Mouse (Mus musculus) layer of hippocampus, postnatal 36 days (tissue): ENCODE results near the gene Ppp1ca. TPM values are rescaled to one million over a fixed set of nuclear protein-coding genes. Genes with fewer than 3 reads are reported as not detected.

Experiments
- DNase-seq, 2 experiments: peaks; one replicate each; pipeline ENCODE4 v3.0.0; 2022
- total RNA-seq, 2 experiments: library from RNA; stranded (reverse); gene quantifications; 2 replicates each; pipeline ENCODE4 v1.2.3; 2021

Ppp1ca gene
- total RNA-seq, 2 experiments from 2014 or later = 255 to 265 TPM

DNA sequence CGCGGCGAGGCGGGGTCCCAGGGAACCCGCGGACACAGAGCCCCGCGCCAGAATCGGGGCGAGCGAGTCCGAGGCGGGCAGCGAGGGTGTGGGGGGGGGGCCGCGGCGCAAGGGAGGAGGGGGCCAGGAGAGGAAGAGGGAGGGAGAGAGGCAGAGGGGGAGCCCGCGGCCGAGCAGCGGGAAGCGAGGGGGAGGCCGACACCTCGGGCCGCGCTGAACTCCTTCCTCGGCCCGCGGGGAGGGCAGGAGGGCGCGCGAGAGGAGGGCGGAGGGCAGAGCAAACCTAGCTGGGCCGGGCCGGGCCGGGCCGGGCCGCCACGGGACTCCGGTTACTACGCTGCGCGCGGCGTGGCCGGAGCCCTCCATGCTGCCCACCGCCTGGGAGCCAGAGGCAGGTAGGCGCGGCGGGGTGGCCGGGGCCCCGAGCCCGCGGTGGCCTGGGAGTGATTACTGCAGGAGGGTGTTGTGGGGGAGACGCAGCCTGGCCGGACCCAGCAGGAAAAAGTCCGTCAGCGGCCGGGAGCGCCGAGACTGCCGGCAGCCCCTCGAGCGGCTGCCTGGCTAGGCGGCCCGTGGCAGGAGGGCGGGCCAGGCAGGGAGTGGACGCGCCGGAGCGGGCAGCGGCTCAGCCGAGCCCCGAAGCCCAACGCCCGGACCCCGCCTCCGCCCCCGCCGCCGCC, 23.0 kb downstream of the Ppp1ca start:
- no peak for DNase-seq

DNA sequence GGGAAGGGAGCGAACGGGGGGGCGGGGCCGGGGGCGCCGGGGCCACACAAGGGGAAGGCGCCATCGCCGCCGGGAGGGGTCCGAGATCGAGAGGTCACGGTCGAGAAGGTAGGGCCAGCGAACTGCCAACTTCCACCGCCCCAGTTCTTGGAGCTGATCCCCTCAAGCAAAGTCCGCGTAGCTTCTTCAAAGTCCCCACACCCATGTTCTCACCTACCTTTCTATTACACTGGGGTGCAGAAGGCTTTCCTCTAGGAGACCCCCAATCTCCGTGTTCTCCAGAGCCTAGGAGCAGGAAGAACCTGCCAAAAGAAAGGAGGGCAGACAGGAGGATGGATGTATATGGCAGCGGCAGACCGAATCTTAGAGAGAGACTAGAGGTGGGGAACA, 23.6 kb downstream of the Ppp1ca start:
- no peak for DNase-seq

DNA sequence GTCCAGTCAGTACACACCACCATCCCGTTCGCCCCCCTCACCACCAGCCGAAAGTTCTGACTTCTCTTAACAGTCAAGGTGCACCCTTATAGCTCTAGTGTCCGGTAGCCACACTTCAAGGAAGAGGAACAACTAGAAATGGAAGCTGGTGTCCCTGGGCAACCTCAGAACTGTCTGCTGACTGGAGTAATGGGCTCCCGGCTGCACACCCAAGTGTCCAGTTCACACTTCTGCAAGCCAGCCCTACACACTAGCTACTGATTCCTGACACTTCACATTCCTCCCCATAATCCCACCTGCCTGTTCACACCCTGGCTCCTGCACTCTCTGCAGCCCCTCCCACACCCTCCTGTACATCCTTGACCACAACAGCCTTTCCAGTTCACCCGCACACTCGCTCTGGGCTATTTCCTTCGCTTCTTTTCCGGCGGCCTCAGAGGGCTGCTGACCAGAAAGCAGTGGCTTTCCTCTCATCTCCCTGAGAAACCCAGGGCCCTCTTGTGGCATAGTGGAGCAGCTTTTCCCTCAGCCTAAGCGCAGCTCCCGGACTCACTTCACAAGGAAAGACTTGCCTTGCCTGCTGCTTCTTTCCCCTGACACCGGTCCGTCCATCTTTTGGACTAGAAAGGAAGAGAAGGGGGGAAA, 24.3 kb downstream of the Ppp1ca start:
- DNase-seq = no peak

DNA sequence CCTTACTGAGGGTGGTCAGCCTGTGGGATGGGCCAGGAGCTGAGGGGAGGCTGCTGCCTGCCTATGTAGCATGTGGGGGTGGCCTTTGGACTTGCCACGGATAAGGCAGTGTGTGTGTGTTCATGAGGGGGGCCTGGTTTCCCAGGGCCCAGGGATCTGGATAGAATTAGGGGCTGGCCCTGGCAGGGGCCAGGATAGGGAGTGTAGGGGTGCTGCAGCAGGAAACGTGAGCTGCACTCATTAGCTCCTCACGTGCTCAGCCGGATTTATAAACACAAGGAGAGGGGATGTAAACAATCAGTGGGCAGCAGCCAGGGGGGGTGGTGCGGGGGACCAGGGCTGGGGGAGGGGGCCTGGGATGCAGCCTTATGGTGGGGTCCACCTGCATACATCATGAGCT, 25.3 kb downstream of the Ppp1ca start:
- DNase-seq = no peak

DNA sequence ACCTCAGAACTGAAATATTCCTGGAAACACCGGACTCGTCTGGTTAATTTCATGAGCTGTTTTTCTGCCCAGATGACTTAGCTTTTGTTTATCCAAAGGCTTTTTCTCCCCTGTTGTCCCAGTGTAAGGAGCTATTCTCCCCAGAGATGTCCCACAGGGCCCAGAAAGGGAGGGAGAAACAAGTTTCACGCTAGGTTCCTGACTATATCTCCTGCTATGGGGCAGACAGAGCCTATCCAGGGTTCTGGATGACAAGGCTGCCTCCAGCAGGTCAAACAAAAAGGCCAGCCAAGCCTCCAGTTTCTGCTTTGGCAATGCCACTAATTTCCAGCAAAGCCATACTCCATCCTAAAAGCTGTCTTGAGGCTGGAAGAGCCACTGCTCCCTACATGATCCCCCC, 26.0 kb downstream of the Ppp1ca start:
- DNase-seq = no peak

DNA sequence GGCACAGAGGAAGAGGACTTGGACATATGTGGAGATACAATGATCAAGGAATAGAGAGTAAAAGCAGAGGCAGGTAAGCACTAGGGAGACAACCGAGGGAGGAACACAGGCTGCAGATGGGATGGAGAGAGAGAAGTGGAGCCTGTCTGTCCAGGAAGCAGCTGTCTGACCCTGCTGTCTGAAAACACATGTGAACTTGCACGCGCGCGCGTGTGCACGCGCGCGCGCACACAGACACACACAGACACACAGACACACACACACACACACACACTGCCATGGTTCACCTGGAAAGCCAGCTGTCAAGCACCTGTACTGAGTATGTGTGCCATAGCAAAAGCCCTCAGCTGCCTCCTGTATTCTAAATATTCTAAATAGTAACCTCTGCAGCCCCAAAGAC, 26.4 kb downstream of the Ppp1ca start:
- DNase-seq = no peak

DNA sequence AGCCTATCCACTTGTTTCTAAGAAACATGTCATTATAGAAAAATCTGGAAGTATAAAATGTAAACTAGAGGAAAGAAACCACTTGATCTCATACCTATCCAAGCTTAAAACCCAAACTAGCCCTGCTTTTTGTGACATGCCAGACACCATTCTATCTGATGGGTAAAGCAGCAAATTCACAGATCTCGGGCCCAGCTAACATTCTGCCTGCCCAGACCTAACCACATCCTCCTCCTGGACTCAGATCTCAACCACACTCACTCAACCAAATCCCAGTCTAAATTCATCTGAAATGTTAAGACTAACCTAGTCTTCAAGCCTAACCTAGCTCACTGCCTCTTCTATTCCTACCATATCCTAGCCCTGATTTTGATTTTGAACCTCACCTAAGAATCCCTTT, 26.9 kb downstream of the Ppp1ca start:
- no peak for DNase-seq

DNA sequence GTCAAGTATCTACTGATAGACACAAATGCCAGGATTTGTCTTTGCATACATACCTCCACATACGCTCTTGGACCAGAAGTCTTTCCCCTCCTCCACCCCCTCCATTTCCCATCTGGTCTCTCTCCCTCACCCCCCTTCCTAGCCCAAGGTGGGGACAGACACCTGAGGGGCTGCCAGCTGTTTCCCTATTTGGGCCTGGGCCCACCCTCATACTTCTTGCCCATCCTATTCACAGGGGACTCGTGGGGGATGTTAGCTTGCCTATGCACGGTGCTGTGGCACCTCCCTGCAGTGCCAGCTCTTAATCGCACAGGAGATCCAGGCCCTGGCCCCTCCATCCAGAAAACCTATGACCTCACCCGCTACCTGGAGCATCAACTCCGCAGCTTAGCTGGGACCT, 28.1 kb downstream of the Ppp1ca start:
- DNase-seq = no peak

DNA sequence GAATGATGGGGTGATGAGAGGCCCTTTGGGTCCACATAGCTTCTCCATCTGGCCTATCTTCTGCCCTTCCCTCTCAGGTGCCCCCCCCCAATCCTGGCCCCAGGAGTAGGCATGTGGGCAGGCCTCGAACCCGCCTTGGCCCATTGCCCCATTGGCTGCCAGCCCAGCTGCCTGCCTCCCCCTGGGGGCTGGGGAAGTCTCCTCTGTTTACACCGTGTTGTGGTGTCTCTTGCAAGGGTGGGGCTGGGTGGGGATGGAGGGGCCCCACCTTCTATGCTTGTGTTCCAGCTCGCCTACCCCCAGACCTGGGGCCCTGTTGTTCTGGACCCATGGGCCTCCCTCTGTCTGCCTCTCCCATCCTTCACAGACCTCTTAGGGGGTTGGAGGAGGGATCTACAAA, 28.6 kb downstream of the Ppp1ca start:
- no peak for DNase-seq

DNA sequence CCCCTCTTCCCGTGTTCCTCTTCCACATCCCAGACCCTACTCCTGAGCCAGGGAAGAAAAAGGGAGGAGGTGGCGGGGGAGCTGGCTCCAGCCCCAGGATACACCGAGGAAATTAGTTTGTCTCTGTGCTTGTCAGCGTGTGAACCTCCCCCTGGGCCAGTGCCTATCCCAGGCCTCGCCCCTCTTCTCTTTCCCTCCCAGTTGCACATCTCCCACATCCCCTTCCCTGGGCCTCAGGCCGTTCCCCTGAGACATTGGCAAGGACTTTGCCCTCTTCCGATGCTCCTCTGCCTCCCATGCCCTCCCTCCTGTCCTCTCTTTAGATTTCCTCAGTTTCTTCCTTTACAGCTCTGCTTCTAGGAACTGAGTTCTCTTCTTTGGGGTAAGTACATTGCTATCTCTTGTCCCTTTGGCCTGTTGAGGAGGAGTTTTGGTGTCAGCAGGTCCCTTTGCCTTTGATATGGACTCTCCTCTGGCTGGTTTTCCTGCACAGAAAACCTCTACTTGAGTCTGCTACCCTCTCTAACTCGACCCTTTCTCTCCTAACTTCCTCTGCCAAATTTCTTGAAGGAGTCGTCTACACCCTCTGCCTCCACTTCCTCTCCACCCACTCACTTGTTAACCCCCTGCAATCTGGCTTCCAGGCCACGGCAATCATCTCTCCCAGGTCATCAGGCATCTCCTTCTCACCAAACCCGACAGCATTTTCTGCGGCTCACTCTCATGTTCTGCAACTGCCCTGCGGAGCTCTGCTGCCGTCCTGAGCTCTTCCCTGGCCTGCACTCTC, 29.3 kb downstream of the Ppp1ca start:
- no peak for DNase-seq

DNA sequence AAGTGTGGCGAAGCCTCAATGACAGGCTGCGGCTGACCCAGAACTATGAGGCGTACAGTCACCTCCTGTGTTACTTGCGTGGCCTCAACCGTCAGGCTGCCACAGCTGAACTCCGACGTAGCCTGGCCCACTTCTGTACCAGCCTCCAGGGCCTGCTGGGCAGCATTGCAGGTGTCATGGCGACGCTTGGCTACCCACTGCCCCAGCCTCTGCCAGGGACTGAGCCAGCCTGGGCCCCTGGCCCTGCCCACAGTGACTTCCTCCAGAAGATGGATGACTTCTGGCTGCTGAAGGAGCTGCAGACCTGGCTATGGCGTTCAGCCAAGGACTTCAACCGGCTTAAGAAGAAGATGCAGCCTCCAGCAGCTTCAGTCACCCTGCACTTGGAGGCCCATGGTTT, 30.3 kb downstream of the Ppp1ca start:
- no peak for DNase-seq

DNA sequence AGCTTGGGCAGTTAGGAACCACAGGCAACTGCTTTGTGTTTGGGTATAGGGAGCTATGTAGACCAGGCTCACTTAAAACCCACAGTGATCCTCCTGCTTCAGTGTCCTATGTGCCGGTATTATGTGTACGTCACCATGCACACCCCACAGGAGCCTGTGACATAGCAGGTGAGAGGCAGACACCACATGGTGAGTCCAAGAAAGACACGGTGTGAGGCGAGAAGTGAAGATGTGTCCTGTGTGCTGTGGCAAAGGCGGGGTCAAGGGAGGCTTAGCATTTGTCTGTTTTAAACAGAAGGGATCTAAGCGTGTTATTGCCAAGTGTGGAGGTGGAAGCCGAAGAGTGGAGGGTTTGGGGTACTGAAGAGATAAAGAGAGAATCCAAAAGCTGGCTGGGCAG, 34.9 kb downstream of the Ppp1ca start:
- DNase-seq = no peak

DNA sequence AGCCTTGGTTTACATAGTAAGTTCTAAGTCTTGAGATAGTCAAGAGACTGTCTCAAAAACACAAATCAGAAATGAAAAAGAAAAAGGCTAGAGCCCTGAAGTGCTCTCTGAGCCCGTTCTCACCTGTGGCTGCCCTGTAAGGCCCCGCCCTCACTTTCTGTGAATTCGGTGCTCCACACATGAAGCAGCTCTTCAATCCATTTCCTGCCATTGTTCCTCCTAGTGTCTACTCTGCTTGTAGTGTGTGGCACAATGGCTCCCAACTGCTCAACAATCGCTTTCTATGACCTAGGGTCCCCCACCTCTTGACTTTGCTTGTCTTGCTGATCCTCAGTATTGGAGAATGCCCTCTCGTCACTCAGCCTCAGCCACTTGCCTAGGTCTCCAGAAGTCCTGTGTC, 35.6 kb downstream of the Ppp1ca start:
- no peak for DNase-seq

DNA sequence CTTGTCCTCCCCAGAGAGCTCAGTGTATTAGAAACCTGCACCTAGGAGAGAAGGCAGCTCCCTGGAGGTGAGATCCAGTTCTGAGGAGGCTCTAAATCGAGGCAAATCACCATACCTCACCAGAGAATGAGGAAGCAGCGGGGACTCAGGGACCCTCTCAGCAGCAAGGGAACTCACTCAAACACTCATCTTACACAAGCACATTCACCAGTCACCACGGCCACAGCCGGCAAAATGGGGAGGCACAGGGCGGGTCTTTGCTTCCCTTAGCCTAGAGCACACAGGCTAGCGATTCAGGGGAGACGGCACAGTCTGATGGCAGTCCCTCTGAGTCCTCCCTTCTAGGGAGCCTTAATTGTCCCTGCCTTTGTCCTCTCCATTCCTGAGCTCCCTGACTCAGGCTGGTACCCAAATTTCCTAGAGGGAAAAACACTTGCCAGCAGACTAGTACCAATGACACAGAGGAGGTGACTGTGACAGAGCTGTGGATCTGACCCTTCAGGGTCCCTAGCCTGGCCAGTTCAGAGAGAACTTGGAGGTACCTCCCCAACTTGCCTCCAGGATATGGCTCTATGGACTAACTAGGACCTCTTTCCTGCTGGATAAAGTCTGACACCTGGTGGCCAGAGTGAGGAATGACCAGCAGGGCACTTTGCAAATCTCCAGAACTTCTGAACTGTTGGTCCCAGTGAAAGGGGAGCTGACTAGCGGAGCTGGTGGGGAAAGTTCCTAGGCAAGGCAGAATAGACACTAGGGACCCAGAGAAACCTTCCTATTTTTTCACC, 36.2 kb downstream of the Ppp1ca start:
- DNase-seq = peak; percentile 64 to 71

DNA sequence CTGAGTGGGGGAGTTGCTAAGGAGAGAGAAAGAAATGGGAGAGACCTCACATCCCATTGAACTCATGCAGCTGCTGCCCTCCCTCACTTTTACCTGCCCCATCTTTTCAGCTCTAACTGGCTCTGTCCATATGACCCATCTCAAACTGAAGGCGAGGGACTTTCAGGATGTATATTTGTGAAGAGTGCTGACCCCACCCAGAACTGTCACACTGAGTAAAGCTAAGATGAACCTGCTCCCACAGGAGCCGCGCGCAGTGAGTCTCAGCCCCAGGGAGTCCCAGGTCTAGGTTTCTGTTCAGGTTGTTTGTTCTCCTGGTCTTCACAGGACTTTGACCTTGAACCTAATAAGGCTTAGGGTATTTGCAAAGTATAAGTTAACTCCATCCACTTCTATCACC, 37.0 kb downstream of the Ppp1ca start:
- DNase-seq = no peak

DNA sequence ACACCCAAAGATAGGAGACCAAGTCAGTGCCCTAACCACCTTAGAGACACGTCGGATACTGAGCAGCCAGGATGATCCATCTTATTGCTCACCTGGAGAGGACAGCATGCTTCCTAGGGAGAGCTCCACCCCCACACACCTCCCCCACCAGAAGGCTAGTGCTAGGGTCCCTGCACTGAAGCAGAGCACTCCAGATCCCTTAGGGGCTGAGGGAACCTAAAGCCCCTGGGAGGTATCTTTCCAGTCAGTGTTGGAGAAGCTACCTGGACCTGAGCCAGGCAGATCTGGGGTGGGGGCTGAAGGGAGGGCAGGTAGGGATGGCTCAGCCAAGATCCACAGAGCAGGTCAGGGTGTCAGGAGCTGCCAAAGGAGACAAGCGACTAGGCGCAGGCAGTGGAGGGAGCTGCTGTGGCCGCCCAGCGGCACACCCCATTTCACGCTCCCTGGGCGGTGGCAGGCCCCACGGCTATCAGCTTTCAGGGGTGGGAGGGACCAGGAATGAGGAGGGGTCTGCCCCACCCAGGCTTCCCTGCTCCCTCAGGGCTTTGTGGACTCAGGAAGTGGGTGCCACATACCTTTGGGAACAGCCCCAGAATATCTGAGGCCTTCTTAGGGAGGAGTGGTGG, 37.7 kb downstream of the Ppp1ca start:
- DNase-seq = no peak

DNA sequence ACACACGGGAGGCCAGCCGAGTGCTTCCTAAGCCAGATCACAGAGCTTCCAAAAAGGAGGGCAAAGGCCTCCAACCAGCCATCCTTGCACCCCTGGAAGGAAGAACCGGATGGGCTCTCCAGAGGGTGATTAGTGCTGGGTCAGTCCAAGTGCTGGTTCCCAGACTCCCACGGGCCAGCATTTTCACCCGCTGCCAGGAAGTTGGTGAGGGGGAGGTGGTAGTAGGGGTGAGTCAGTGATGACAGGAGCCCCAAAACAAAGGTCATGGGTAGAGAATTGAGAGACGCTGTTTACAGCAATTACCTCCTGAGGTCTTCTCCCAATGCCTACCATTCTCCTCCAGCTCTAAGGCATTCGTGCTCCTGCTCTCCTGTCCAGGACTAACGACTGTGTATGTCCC, 38.5 kb downstream of the Ppp1ca start:
- DNase-seq = no peak

DNA sequence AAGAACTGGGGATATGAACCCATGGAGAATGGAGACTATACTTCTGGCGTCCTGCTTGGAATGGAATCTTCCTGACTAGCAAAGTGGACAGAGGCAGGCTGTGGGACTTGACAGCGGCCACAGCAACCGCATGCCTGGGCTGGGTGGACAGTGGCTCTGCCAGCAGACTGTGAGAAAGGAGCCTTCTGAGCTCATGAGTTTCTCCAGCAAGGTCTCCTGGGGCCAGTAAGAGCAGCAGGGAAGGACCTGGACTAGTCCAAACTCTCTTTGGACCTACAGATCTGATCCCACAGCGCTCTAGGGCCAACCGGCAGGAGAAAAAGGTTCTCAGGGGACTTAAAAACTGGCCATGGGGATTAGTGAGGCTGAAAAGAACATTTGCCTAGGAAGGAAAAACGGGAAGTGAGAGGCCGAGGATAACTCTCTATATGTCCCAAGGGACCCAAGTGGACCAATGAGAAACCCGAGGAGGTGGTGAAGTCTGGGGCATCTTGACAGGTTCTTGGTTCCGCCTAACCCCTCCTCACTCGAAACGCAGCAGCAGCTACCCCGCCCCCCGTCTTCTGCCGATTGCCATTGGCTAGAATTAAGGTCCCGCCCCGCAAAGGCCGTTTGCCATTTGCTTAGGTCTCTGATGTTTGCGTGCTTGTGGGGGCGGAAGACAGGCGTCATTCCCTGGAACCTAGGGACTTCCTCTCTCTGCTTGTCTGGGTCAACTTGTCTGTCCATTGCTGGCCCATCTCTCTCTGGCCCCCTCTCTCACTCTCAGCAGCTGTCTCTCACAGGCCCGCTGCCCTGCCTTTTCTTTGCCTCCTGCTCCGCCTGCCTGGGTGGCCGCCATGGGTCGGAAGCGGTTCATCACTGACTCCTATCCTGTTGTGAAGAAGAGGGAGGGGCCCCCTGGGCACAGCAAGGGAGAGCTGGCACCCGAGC, 39.7 kb downstream of the Ppp1ca start, which contains the start of gene Pold4:
Gene Pold4, plus strand, starts transcription at position 647 of the 933 bp plus-strand sequence.
- peak; percentile 94 for DNase-seq

DNA sequence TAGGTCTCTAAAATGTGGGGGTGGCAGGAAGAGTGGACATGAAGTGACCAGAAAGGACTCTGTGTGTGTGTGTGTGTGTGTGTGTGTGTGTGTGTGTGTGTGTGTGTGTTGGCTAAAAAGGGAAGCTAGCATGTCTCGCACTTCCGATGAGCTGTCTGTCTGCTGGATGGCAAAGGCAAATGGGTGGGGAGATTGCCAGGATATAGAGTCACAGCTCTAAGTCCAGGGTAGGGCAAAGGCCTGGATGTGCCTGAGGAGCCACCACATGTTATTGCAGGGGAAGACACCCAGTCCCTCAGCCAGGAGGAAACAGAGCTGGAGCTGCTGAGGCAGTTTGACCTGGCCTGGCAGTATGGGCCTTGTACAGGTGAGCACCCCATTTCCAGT, 40.3 kb downstream of the Ppp1ca start:
- DNase-seq = no peak

DNA sequence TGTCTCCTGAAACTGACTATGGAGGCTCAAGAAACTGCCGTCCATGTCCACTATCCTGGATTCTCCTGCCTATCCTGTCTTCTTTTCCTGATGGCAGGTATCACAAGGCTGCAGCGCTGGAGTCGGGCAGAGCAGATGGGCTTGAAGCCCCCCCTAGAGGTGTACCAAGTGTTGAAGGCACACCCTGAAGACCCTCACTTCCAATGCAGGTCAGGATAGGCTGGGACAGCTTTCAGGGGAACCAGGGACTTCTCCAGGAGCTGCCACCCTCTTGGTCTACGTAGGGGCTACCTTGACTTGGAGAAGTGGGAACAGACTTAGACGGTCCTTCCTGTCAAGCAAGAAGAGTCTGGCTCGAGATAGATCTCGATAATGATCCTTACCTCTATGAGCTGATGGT, 40.8 kb downstream of the Ppp1ca start:
- DNase-seq = no peak

DNA sequence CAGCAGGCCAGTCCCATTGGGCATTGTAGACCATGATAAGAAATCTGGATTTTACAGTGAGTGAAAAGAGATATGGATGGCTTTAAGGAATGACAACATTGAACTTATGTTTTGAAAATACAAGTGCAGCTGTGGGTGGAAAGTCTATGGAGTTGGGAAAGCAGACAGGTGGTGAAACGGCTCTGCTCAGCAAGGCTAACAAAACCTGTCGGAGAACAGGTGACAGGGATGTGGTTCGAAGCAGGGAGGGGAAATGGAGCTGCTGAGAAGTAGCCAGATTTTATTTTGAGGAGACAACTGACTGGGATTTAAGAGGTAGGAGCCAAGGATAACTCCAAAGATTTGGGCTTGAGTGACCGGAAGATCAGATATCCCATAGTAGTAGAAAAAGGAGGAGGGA, 42.7 kb downstream of the Ppp1ca start:
- DNase-seq = no peak
